Mouse (Mus musculus): ENCODE results near the gene Rnf151.

DNA sequence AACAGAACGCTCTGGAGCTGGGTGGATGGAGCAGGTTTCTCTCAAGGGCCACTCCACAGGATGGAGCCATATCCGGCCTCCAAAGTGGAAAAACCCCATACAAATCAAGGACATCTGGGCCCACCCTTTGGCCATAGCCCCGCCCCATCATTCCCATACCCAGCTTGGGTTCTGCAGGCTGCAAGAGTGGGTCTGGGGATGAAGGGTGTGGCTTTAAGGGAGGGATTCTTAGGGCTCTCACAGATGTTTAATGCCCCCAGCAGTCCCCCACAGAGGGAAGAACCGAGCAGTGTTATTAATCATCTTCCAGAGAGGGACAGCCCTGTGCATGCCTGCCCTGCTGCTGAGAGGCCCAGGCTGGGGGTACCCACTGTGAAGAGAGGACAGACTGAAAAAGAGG is 29.1 kb upstream of the Rnf151 start:
- TF ChIP-seq CTCF (IDR thresholded peaks at IDR 0.05; ENCODE audit: low read depth) (no peak), EP300 (IDR thresholded peaks at IDR 0.05; ENCODE audit: low read depth) (no peak)

All from liver, postnatal 0 days (tissue).